Mouse (Mus musculus) activated CD4-positive, CD25-positive, alpha-beta regulatory T cell, adult 4 months (primary cell): ENCODE measurements at regions not wholly inside any gene's neighbourhood (a gene's known extent, or its start where the extent isn't known, plus 50 kb on each side); places are given as distances from the start of the nearest gene placed in this dataset.

ENCODE experiments used
- ATAC-seq: one replicate; pipeline ENCODE4 v1.8.0; 2017

- ATAC-seq: no peak
Observed at GRCm38 (mm10) chr3:8751356-8751755, 858.5 kb downstream of the Zfp704 start.

GRCm38 (mm10) chr3:8750858-8751257 is 859.0 kb downstream of the Zfp704 start:
- no peak for ATAC-seq

GRCm38 (mm10) chr3:8750162-8750561 is 859.7 kb downstream of the Zfp704 start:
- no peak for ATAC-seq

- no peak for ATAC-seq
Observed at GRCm38 (mm10) chr3:8747201-8747600, 862.7 kb downstream of the Zfp704 start.

- ATAC-seq: no peak
Observed at GRCm38 (mm10) chr3:8746677-8747076, 863.2 kb downstream of the Zfp704 start.

- ATAC-seq: no peak
Observed at GRCm38 (mm10) chr3:8746037-8746436, 863.8 kb downstream of the Zfp704 start.

GRCm38 (mm10) chr3:8744857-8745256 is 865.0 kb downstream of the Zfp704 start:
- ATAC-seq: no peak

GRCm38 (mm10) chr3:8743650-8744049 is 866.2 kb downstream of the Zfp704 start:
- no peak for ATAC-seq

GRCm38 (mm10) chr3:8741266-8742023 is 868.4 kb downstream of the Zfp704 start:
- ATAC-seq: no peak

- no peak for ATAC-seq
Observed at GRCm38 (mm10) chr3:8740710-8741109, 869.2 kb downstream of the Zfp704 start.

- ATAC-seq: no peak
Observed at GRCm38 (mm10) chr3:8739299-8739698, 870.6 kb downstream of the Zfp704 start.

GRCm38 (mm10) chr3:8736239-8736953 is 873.5 kb downstream of the Zfp704 start:
- ATAC-seq: no peak

GRCm38 (mm10) chr3:8734096-8734495 is 875.8 kb downstream of the Zfp704 start:
- no peak for ATAC-seq

GRCm38 (mm10) chr3:8731398-8731797 is 878.5 kb downstream of the Zfp704 start:
- ATAC-seq: no peak

GRCm38 (mm10) chr3:8721628-8722594 is 888.0 kb downstream of the Zfp704 start:
- no peak for ATAC-seq

GRCm38 (mm10) chr3:8720586-8721100 is 889.2 kb downstream of the Zfp704 start:
- ATAC-seq: no peak

- peak; percentile 92 for ATAC-seq
Observed at GRCm38 (mm10) chr3:8718206-8718605, 891.7 kb downstream of the Zfp704 start.

- ATAC-seq: peak; percentile 43
Observed at GRCm38 (mm10) chr3:8717334-8717812, 892.5 kb downstream of the Zfp704 start.
